15 mouse cellular contexts compared by ENCODE assay signal in genomic region chr7:133607883-133608575, GRCm38 (mm10). TPM values are rescaled to one million over a fixed set of nuclear protein-coding genes. Genes with fewer than 3 reads are reported as not detected.
DNase-seq lines count a peak whose midpoint lies in the region; ATAC-seq and TF ChIP-seq lines count a peak whose summit lies in the region.
"Had no signal": no experiment of that assay in that cellular context is flagged by ENCODE, and none has a peak within 500 bp of the region (broad histone marks: within the 10 kb centered on the region; RNA-seq: fewer than 3 reads in every experiment).

No protein-coding gene starts in this region.

- H3K4me3 ChIP-seq in cerebellum, adult 2 months (replicated peaks; ENCODE audit: insufficient read depth, low read depth, low read length) = no peak overlapping the region
- peak overlapping the region; percentile 16; the same call in 1 of the 2 replicates for H3K4me3 ChIP-seq in kidney, embryonic 15.5 days (replicated peaks)
- no peak overlapping the region for H3K4me3 ChIP-seq in forebrain, embryonic 15.5 days
- no peak overlapping the region for H3K4me3 ChIP-seq in midbrain, postnatal 0 days (ENCODE audit: low read depth, low read length)
- H3K4me3 ChIP-seq: heart, embryonic 15.5 days had no signal

- no peak for TF ChIP-seq POLR2A in cerebellum, adult 2 months (IDR thresholded peaks at IDR 0.05; ENCODE audit: borderline replicate concordance, insufficient read depth, low read length)

- peaks cover 15% of the 10 kb centered on the region for H3K4me1 ChIP-seq in cerebellum, adult 2 months (ENCODE audit: control insufficient read depth, insufficient read depth, low read length)
- H3K4me1 ChIP-seq in kidney, embryonic 15.5 days = peaks cover 41% of the 10 kb centered on the region
- H3K4me1 ChIP-seq in forebrain, embryonic 15.5 days = peaks cover 34% of the 10 kb centered on the region
- H3K4me1 ChIP-seq in midbrain, postnatal 0 days (ENCODE audit: insufficient read depth, low read length) = peaks cover 12% of the 10 kb centered on the region
- H3K4me1 ChIP-seq: heart, embryonic 15.5 days had no signal

- H3K36me3 ChIP-seq in kidney, embryonic 15.5 days = no peaks in the 10 kb centered on the region
- H3K36me3 ChIP-seq in forebrain, embryonic 15.5 days = no peaks in the 10 kb centered on the region
- no peaks in the 10 kb centered on the region for H3K36me3 ChIP-seq in midbrain, postnatal 0 days (ENCODE audit: insufficient read depth, low read length)
- H3K36me3 ChIP-seq: heart, embryonic 15.5 days had no signal

- no peaks in the 10 kb centered on the region for H3K9me3 ChIP-seq in kidney, embryonic 15.5 days (replicated peaks)
- H3K9me3 ChIP-seq in forebrain, embryonic 15.5 days = no peaks in the 10 kb centered on the region
- no peaks in the 10 kb centered on the region for H3K9me3 ChIP-seq in midbrain, postnatal 0 days (ENCODE audit: low read length)
- H3K9me3 ChIP-seq: heart, embryonic 15.5 days had no signal

- no peak for TF ChIP-seq CTCF in cerebellum, adult 2 months (IDR thresholded peaks at IDR 0.05; ENCODE audit: borderline replicate concordance, insufficient read depth, low read depth, low read length)
- no peak for TF ChIP-seq CTCF in midbrain, postnatal 0 days (IDR thresholded peaks at IDR 0.05)

- H3K4me2 ChIP-seq in kidney, embryonic 15.5 days = peak overlapping the region; percentile 45
- no peak overlapping the region for H3K4me2 ChIP-seq in forebrain, embryonic 15.5 days (replicated peaks)
- H3K4me2 ChIP-seq in midbrain, postnatal 0 days (ENCODE audit: low read depth, low read length, poor library complexity, severe bottlenecking) = peak overlapping the region; percentile 38
- H3K4me2 ChIP-seq: heart, embryonic 15.5 days had no signal

- no peak for DNase-seq in cerebellum, adult 2 months
- DNase-seq in cerebellum, adult 11 months = no peak
- DNase-seq in kidney, postnatal 36 days = no peak
- peak; percentile 37 for DNase-seq in midbrain, postnatal 0 days (ENCODE audit: low spot score)
- no peak for DNase-seq in right cerebral cortex, postnatal 14 days
- no peak for DNase-seq in heart, adult 11 months
- DNase-seq: gastrocnemius, postnatal 25 days; liver; lung, postnatal 10 days had no signal

- ATAC-seq in kidney, embryonic 15.5 days (replicated peaks; ENCODE audit: low FRiP score) = peak; percentile 87
- ATAC-seq in forebrain, embryonic 15.5 days (replicated peaks) = 0 out of 2 replicates have a peak, but pooled peaks have one; percentile 32
- no peak for ATAC-seq in midbrain, postnatal 0 days (ENCODE audit: low FRiP score)
- ATAC-seq: intestine, embryonic 16.5 days had no signal

- H3K27ac ChIP-seq in cerebellum, adult 2 months (ENCODE audit: insufficient read depth, low read length) = peak overlapping the region; percentile 73
- H3K27ac ChIP-seq in kidney, embryonic 15.5 days = peak overlapping the region; percentile 80
- H3K27ac ChIP-seq in forebrain, embryonic 15.5 days (replicated peaks) = peak overlapping the region; percentile 81
- H3K27ac ChIP-seq in midbrain, postnatal 0 days (ENCODE audit: low read depth, low read length) = peak overlapping the region; percentile 51; the same call in 1 of the 2 replicates
- H3K27ac ChIP-seq: heart, embryonic 15.5 days had no signal

- H3K9ac ChIP-seq in kidney, embryonic 15.5 days = no peak overlapping the region
- 0 out of 2 replicates have a peak overlapping the region, but pooled peaks have one; percentile 1 for H3K9ac ChIP-seq in forebrain, embryonic 15.5 days (replicated peaks)
- no peak overlapping the region for H3K9ac ChIP-seq in midbrain, postnatal 0 days (replicated peaks; ENCODE audit: low read length, poor library complexity, severe bottlenecking)
- H3K9ac ChIP-seq: heart, embryonic 15.5 days had no signal

- 73% methylated on average over 13 of the region's 13 CpGs for WGBS in cerebellum, adult 2 months
- 37% methylated on average over 13 of the region's 13 CpGs for WGBS in kidney, embryonic 15.5 days
- WGBS in forebrain, embryonic 15.5 days = 40% methylated on average over 13 of the region's 13 CpGs
- 50% methylated on average over 13 of the region's 13 CpGs for WGBS in midbrain, postnatal 0 days

- H3K27me3 ChIP-seq in cerebellum, adult 2 months (ENCODE audit: control insufficient read depth, insufficient read depth, low read length) = no peaks in the 10 kb centered on the region
- no peaks in the 10 kb centered on the region for H3K27me3 ChIP-seq in kidney, embryonic 15.5 days
- H3K27me3 ChIP-seq in forebrain, embryonic 15.5 days = no peaks in the 10 kb centered on the region
- H3K27me3 ChIP-seq in midbrain, postnatal 0 days (ENCODE audit: insufficient read depth, low read length) = no peaks in the 10 kb centered on the region
- H3K27me3 ChIP-seq: heart, embryonic 15.5 days had no signal

RNA-seq across cellular contexts. Expression of gene Tex36, which starts 6.1 kb away (rescaled TPM):
- polyA plus RNA-seq in cerebellum, adult 2 months (2012; rRNA removed) = 0.35 and 0.41 TPM in 2 replicates
- polyA plus RNA-seq in kidney, embryonic 15.5 days (2015; fragmentation: Nextera tagmentation; extraction: Ambion mirVana) = not detected in 2 replicates
- not detected in 2 replicates for polyA plus RNA-seq in forebrain, embryonic 15.5 days (2015; fragmentation: Nextera tagmentation; extraction: Ambion mirVana)
- not detected in 2 replicates for total RNA-seq in midbrain, postnatal 0 days (2014; rRNA removed)
- 0.29 and 0.38 TPM in 2 replicates for polyA plus RNA-seq in midbrain, postnatal 0 days (2015; fragmentation: Nextera tagmentation; extraction: Ambion mirVana)
- total RNA-seq: gastrocnemius, postnatal 25 days; left cerebral cortex, adult 18-20 months; monocyte, adult 5-6 weeks had no signal
- polyA plus RNA-seq: heart, embryonic 15.5 days had no signal

RNA-seq across cellular contexts. Expression of gene Edrf1, which starts 29.3 kb away (rescaled TPM):
- 26.3 and 28.3 TPM in 2 replicates for polyA plus RNA-seq in cerebellum, adult 2 months (2012; rRNA removed)
- 21.6 and 24.2 TPM in 2 replicates for polyA plus RNA-seq in kidney, embryonic 15.5 days (2015; fragmentation: Nextera tagmentation; extraction: Ambion mirVana)
- polyA plus RNA-seq in forebrain, embryonic 15.5 days (2015; fragmentation: Nextera tagmentation; extraction: Ambion mirVana) = 22.6 and 25.9 TPM in 2 replicates
- total RNA-seq in midbrain, postnatal 0 days (2014; rRNA removed) = 25.6 and 33.2 TPM in 2 replicates
- 9.3 and 10.5 TPM in 2 replicates for polyA plus RNA-seq in midbrain, postnatal 0 days (2015; fragmentation: Nextera tagmentation; extraction: Ambion mirVana)
